In genomic region chr1:59333860-59334561, GRCm38 (mm10) we compare ENCODE assay signal across 9 mouse cellular contexts.
DNase-seq lines count a peak whose midpoint lies in the region; ATAC-seq and TF ChIP-seq lines count a peak whose summit lies in the region.
"Had no signal": no experiment of that assay in that cellular context is flagged by ENCODE, and none has a peak within 500 bp of the region (broad histone marks: within the 10 kb centered on the region; RNA-seq: fewer than 3 reads in every experiment).

No protein-coding gene starts in this region.

- DNase-seq in MN1 (ENCODE audit: low spot score): peak; percentile 23
- peak; percentile 67 for DNase-seq in cerebellum, adult 11-12 months
- DNase-seq in liver, postnatal 0 days: no peak
- DNase-seq in thymus, postnatal 25 days: no peak
- DNase-seq in adrenal gland, adult 18-20 months (ENCODE audit: low spot score in 2 of 2): no peak

- no peaks in the 10 kb centered on the region for H3K36me3 ChIP-seq in forebrain, embryonic 15.5 days
- no peaks in the 10 kb centered on the region for H3K36me3 ChIP-seq in limb, embryonic 12.5 days
- H3K36me3 ChIP-seq in liver, postnatal 0 days (replicated peaks; ENCODE audit: insufficient read depth, low read length): no peaks in the 10 kb centered on the region

- 25% methylated on average over 10 of the region's 10 CpGs for WGBS in forebrain, embryonic 15.5 days
- WGBS in limb, embryonic 12.5 days: 8% methylated on average over 10 of the region's 10 CpGs
- WGBS in liver, postnatal 0 days (ENCODE audit: insufficient replicate concordance): 68% methylated on average over 10 of the region's 10 CpGs

- no peak overlapping the region for H3K4me2 ChIP-seq in forebrain, embryonic 15.5 days (replicated peaks)
- peak overlapping the region; percentile 26; the same call in 1 of the 2 replicates for H3K4me2 ChIP-seq in limb, embryonic 12.5 days
- H3K4me2 ChIP-seq in liver, postnatal 0 days (ENCODE audit: low read depth, low read length): no peak overlapping the region

- H3K27me3 ChIP-seq in forebrain, embryonic 15.5 days: no peaks in the 10 kb centered on the region
- H3K27me3 ChIP-seq in limb, embryonic 12.5 days: no peaks in the 10 kb centered on the region; the same call in 1 of the 2 replicates
- no peaks in the 10 kb centered on the region for H3K27me3 ChIP-seq in liver, postnatal 0 days (ENCODE audit: insufficient read depth, low read length)

- H3K9ac ChIP-seq in forebrain, embryonic 15.5 days (replicated peaks): no peak overlapping the region
- H3K9ac ChIP-seq in limb, embryonic 12.5 days (replicated peaks): no peak overlapping the region; the same call in 1 of the 2 replicates
- H3K9ac ChIP-seq in liver, postnatal 0 days (replicated peaks): no peak overlapping the region

- TF ChIP-seq EP300 in liver, postnatal 0 days (IDR thresholded peaks at IDR 0.05; ENCODE audit: low read depth): no peak

- TF ChIP-seq CTCF in liver, postnatal 0 days (IDR thresholded peaks at IDR 0.05; ENCODE audit: low read depth): no peak

- H3K4me1 ChIP-seq in forebrain, embryonic 15.5 days: peaks cover 23% of the 10 kb centered on the region
- H3K4me1 ChIP-seq in limb, embryonic 12.5 days (replicated peaks): peaks cover 47% of the 10 kb centered on the region
- H3K4me1 ChIP-seq in liver, postnatal 0 days (ENCODE audit: insufficient read depth): no peaks in the 10 kb centered on the region

- H3K4me3 ChIP-seq in forebrain, embryonic 15.5 days: no peak overlapping the region
- no peak overlapping the region for H3K4me3 ChIP-seq in limb, embryonic 12.5 days (replicated peaks)
- no peak overlapping the region for H3K4me3 ChIP-seq in liver, postnatal 0 days (ENCODE audit: low read depth, low read length)

- no peak for ATAC-seq in forebrain, embryonic 15.5 days (replicated peaks)
- peak; percentile 62 for ATAC-seq in limb, embryonic 12.5 days (ENCODE audit: insufficient number of reproducible peaks, insufficient read depth, low FRiP score, low TSS enrichment, low read depth)
- no peak for ATAC-seq in liver, postnatal 0 days
- no peak for ATAC-seq in activated CD4-positive, CD25-positive, alpha-beta regulatory T cell, adult 4 months
- ATAC-seq: inflammation-experienced regulatory T-cells, adult 6 months had no signal

- no peaks in the 10 kb centered on the region for H3K9me3 ChIP-seq in forebrain, embryonic 15.5 days
- H3K9me3 ChIP-seq in limb, embryonic 12.5 days: no peaks in the 10 kb centered on the region
- H3K9me3 ChIP-seq in liver, postnatal 0 days (ENCODE audit: low read length): no peaks in the 10 kb centered on the region

- peak overlapping the region; percentile 34; the same call in 1 of the 2 replicates for H3K27ac ChIP-seq in forebrain, embryonic 15.5 days (replicated peaks)
- H3K27ac ChIP-seq in limb, embryonic 12.5 days: peak overlapping the region; percentile 79
- H3K27ac ChIP-seq in liver, postnatal 0 days (ENCODE audit: low read depth): no peak overlapping the region

Comparison
In these comparisons a context has a peak if more than half of its experiments do, and no peak if none do; other contexts are left out.
1. DNase-seq: peak in MN1 (single experiment) and cerebellum, adult 11-12 months (single experiment); none in liver, postnatal 0 days (single experiment), thymus, postnatal 25 days (single experiment) and adrenal gland, adult 18-20 months (0 of 2).